Mouse (Mus musculus) erythroblast, embryonic 14.5 days (primary cell): ENCODE measurements around the gene Arhgap30. TPM values are rescaled to one million over a fixed set of nuclear protein-coding genes. Genes with fewer than 3 reads are reported as not detected.

Source experiments
- H3K27me3 ChIP-seq: 2 replicates; pipeline ENCODE4 v1.6.1; 2012; ENCODE audit warnings: inconsistent platforms; ENCODE audit not compliant: control insufficient read depth
- H3K36me3 ChIP-seq: 2 replicates; pipeline ENCODE4 v1.6.1; 2012; ENCODE audit warnings: mild to moderate bottlenecking, inconsistent platforms; ENCODE audit not compliant: control insufficient read depth
- H3K4me1 ChIP-seq: 2 replicates; pipeline ENCODE4 v1.6.1; 2012; ENCODE audit warnings: inconsistent platforms; ENCODE audit not compliant: control insufficient read depth
- H3K4me3 ChIP-seq: replicated peaks from 2 replicates; pipeline ENCODE3; 2012; ENCODE audit warnings: moderate library complexity, mild to moderate bottlenecking, inconsistent platforms
- H3K9me3 ChIP-seq: 2 replicates; pipeline ENCODE4 v1.6.1; 2012; ENCODE audit warnings: low read length, inconsistent platforms, mixed read lengths; ENCODE audit not compliant: control insufficient read depth
- GATA1 ChIP-seq: IDR thresholded peaks from 2 replicates; pipeline ENCODE4 v1.6.1; 2012; ENCODE audit warnings: low read length, inconsistent platforms, mixed read lengths
- TAL1 ChIP-seq: IDR thresholded peaks from 3 replicates; pipeline ENCODE4 v1.6.1; 2012; ENCODE audit warnings: low read length, inconsistent platforms, mixed read lengths
- polyA plus RNA-seq: library from polyadenylated mRNA; stranded (reverse); fragments of >175 nt; gene quantifications from 2 replicates; pipeline ENCODE4 v1.2.3, GENCODE M21; 2012

The Arhgap30 gene
- polyA plus RNA-seq, 1 experiment: 0.06 TPM

- Histone ChIP-seq H3K4me3 (no peak overlapping the region), H3K9me3 (no peaks in the 10 kb centered on the region), H3K27me3 (no peaks in the 10 kb centered on the region), H3K4me1 (no peaks in the 10 kb centered on the region), H3K36me3 (no peaks in the 10 kb centered on the region)
- TF ChIP-seq GATA1 (no peak), TAL1 (no peak)
These were observed 61.3 kb downstream of the Arhgap30 start for GRCm38 (mm10) chr1:171450062-171450461.

- Histone ChIP-seq H3K36me3 (no peaks in the 10 kb centered on the region), H3K9me3 (no peaks in the 10 kb centered on the region), H3K4me1 (no peaks in the 10 kb centered on the region), H3K4me3 (no peak overlapping the region), H3K27me3 (no peaks in the 10 kb centered on the region)
- TF ChIP-seq GATA1 (no peak), TAL1 (no peak)
These were observed 62.2 kb downstream of the Arhgap30 start for GRCm38 (mm10) chr1:171451001-171451400.

- Histone ChIP-seq H3K4me1 (no peaks in the 10 kb centered on the region), H3K27me3 (no peaks in the 10 kb centered on the region), H3K9me3 (no peaks in the 10 kb centered on the region), H3K36me3 (no peaks in the 10 kb centered on the region), H3K4me3 (no peak overlapping the region)
- TF ChIP-seq TAL1 (no peak), GATA1 (no peak)
These were observed 63.8 kb downstream of the Arhgap30 start for GRCm38 (mm10) chr1:171452522-171452921.

- Histone ChIP-seq H3K4me1 (no peaks in the 10 kb centered on the region), H3K36me3 (no peaks in the 10 kb centered on the region), H3K9me3 (no peaks in the 10 kb centered on the region), H3K4me3 (no peak overlapping the region), H3K27me3 (no peaks in the 10 kb centered on the region)
- TF ChIP-seq GATA1: no peak
- TF ChIP-seq TAL1: no peak
These were observed 64.2 kb downstream of the Arhgap30 start for GRCm38 (mm10) chr1:171452923-171453322.

- Histone ChIP-seq H3K4me3 (no peak overlapping the region), H3K4me1 (no peaks in the 10 kb centered on the region), H3K36me3 (no peaks in the 10 kb centered on the region)
These were observed 66.2 kb downstream of the Arhgap30 start for GRCm38 (mm10) chr1:171454926-171455325.

GRCm38 (mm10) chr1:171457568-171457967 is 68.8 kb downstream of the Arhgap30 start:
- Histone ChIP-seq H3K4me3 (no peak overlapping the region), H3K4me1 (no peaks in the 10 kb centered on the region), H3K27me3 (no peaks in the 10 kb centered on the region), H3K9me3 (no peaks in the 10 kb centered on the region), H3K36me3 (peaks cover 3% of the 10 kb centered on the region; the same call in 1 of the 2 replicates)
- TF ChIP-seq GATA1: no peak
- no peak for TF ChIP-seq TAL1

More at GRCm38 (mm10) chr1:171454926-171455325, 66.2 kb downstream of the Arhgap30 start:
- H3K9me3 ChIP-seq: no peaks in the 10 kb centered on the region
- no peaks in the 10 kb centered on the region for H3K27me3 ChIP-seq
- TF ChIP-seq GATA1 (no peak), TAL1 (no peak)

- Histone ChIP-seq H3K4me1 (no peaks in the 10 kb centered on the region), H3K27me3 (no peaks in the 10 kb centered on the region), H3K9me3 (no peaks in the 10 kb centered on the region), H3K36me3 (peaks cover 3% of the 10 kb centered on the region; the same call in 1 of the 2 replicates), H3K4me3 (no peak overlapping the region)
- TF ChIP-seq GATA1 (no peak), TAL1 (no peak)
These were observed 71.0 kb downstream of the Arhgap30 start for GRCm38 (mm10) chr1:171459791-171460190.

Other genes starting within 250 kb of the Arhgap30 start
- gene Sdhc, start 238.4 kb upstream of the Arhgap30 start, polyA plus RNA-seq: 4.9 and 7.2 TPM in 2 replicates
- gene Mpz, start 238.2 kb upstream of the Arhgap30 start, polyA plus RNA-seq: not detected in 2 replicates
- gene Pcp4l1, start 192.7 kb upstream of the Arhgap30 start, polyA plus RNA-seq: not detected in 2 replicates
- gene Nr1i3, start 175.0 kb upstream of the Arhgap30 start, polyA plus RNA-seq: not detected in 2 replicates
- gene Tomm40l, start 166.4 kb upstream of the Arhgap30 start, polyA plus RNA-seq: 2.2 TPM in 2 replicates
- 0.42 and 2.1 TPM in 2 replicates for gene Apoa2, start 163.9 kb upstream of the Arhgap30 start, polyA plus RNA-seq
- gene Fcer1g, start 154.6 kb upstream of the Arhgap30 start, polyA plus RNA-seq: 0.13 and 0.17 TPM in 2 replicates
- not detected in 2 replicates for gene Adamts4, start 138.5 kb upstream of the Arhgap30 start, polyA plus RNA-seq
- 7.0 and 7.5 TPM in 2 replicates for gene Ndufs2, start 137.6 kb upstream of the Arhgap30 start, polyA plus RNA-seq
- 11.1 and 11.6 TPM in 2 replicates for gene B4galt3, start 118.6 kb upstream of the Arhgap30 start, polyA plus RNA-seq
- gene Ppox, start 107.8 kb upstream of the Arhgap30 start, polyA plus RNA-seq: 89.9 and 167 TPM in 2 replicates
- 8.4 and 13.0 TPM in 2 replicates for gene Usp21, start 101.0 kb upstream of the Arhgap30 start, polyA plus RNA-seq
- 3.9 and 4.8 TPM in 2 replicates for gene Ufc1, start 93.9 kb upstream of the Arhgap30 start, polyA plus RNA-seq
- gene Dedd, start 59.8 kb upstream of the Arhgap30 start, polyA plus RNA-seq: 1.6 and 1.7 TPM in 2 replicates
- 0.98 TPM in 2 replicates for gene Nit1, start 43.3 kb upstream of the Arhgap30 start, polyA plus RNA-seq
- 1.4 and 2.0 TPM in 2 replicates for gene Pfdn2, start 43.3 kb upstream of the Arhgap30 start, polyA plus RNA-seq
- 0.14 TPM in 1 of 2 replicates, not detected in the other for gene Klhdc9, start 28.2 kb upstream of the Arhgap30 start, polyA plus RNA-seq
- gene Nectin4, start 18.9 kb upstream of the Arhgap30 start, polyA plus RNA-seq: not detected in 2 replicates
- 1.2 and 3.6 TPM in 2 replicates for gene Usf1, start 22.4 kb downstream of the Arhgap30 start, polyA plus RNA-seq
- gene Tstd1, start 29.9 kb downstream of the Arhgap30 start, polyA plus RNA-seq: not detected in 2 replicates
- gene F11r, start 48.6 kb downstream of the Arhgap30 start, polyA plus RNA-seq: 0.08 TPM in 1 of 2 replicates, not detected in the other
- gene Alyref2, start 114.5 kb downstream of the Arhgap30 start, polyA plus RNA-seq: 0.13 and 0.20 TPM in 2 replicates
- not detected in 2 replicates for gene Itln1, start 146.3 kb downstream of the Arhgap30 start, polyA plus RNA-seq
- 0.02 TPM in 1 of 2 replicates, not detected in the other for gene Cd244a, start 170.2 kb downstream of the Arhgap30 start, polyA plus RNA-seq
- 0.01 and 0.03 TPM in 2 replicates for gene Ly9, start 218.5 kb downstream of the Arhgap30 start, polyA plus RNA-seq